Mouse (Mus musculus): ENCODE measurements around the gene Arhgap44. TPM values are rescaled to one million over a fixed set of nuclear protein-coding genes. Genes with fewer than 3 reads are reported as not detected.

Arhgap44 gene
- polyA plus RNA-seq, 1 experiment from 2014 or later: 6.3 TPM

DNA sequence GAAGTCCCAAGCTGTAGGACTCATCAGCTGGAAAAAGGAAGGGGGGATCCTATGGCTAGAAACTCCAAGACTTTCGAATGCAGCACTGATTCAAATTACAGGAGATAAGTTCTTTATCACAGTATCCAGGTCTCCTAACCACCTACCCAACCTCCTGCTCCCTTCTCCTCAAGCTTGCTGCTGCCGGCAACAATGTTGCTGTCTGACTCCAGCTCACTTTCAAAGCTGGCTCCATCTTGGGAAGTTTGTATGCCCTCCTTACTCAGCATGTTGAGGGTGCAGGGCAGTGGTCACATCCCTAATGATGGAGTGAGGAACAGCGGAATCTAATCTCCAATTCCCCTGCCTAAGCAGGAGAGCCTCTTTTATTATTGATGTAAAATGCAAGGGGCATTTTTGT, 35.3 kb upstream of the Arhgap44 start:
- no peak for ATAC-seq (replicated peaks; ENCODE audit: low FRiP score, low read depth)
- no peak for TF ChIP-seq CTCF (IDR thresholded peaks at IDR 0.05; ENCODE audit: low read depth)

DNA sequence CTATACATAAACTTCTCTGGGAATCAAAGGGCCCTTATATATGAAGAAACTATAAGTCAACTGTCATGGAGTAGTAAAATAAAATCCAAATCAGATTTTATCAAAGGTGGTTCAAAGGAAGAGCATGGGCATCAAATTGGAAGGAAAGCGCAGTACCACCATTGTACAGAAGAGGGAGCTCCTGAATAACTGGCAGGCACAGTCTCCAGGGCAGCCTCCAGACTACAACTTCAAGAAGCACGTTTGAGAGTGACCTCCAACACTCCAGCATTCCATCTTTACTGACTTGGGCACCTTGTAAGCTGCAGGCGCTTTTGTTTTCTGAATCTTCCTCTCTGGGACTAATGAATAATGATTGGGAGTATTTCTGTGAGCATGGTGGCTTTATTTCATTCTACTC, 34.5 kb upstream of the Arhgap44 start:
- H3K27ac ChIP-seq: no peak overlapping the region
- no peaks in the 10 kb centered on the region for H3K9me3 ChIP-seq (replicated peaks; ENCODE audit: low read length)
- H3K36me3 ChIP-seq (ENCODE audit: insufficient read depth, low read length): no peaks in the 10 kb centered on the region
- H3K4me3 ChIP-seq (replicated peaks; ENCODE audit: low read depth, low read length): no peak overlapping the region
- H3K9ac ChIP-seq (ENCODE audit: low read depth, low read length): no peak overlapping the region
- peak; percentile 98 for TF ChIP-seq CTCF (IDR thresholded peaks at IDR 0.05; ENCODE audit: low read depth)
- no peaks in the 10 kb centered on the region for H3K4me1 ChIP-seq (replicated peaks; ENCODE audit: insufficient read depth, low read length)
- H3K27me3 ChIP-seq (ENCODE audit: insufficient read depth, low read length): no peaks in the 10 kb centered on the region
- 3% methylated on average over 3 of the region's 3 CpGs for WGBS
- ATAC-seq (replicated peaks; ENCODE audit: low FRiP score, low read depth): no peak
- peak; percentile 88 for DNase-seq (ENCODE audit: low spot score)
- H3K4me2 ChIP-seq (ENCODE audit: low read length): no peak overlapping the region

More for the DNA sequence above, 35.3 kb upstream of the Arhgap44 start:
- Histone ChIP-seq H3K27me3 (ENCODE audit: insufficient read depth, low read length) (no peaks in the 10 kb centered on the region), H3K4me2 (ENCODE audit: low read length) (no peak overlapping the region), H3K4me3 (replicated peaks; ENCODE audit: low read depth, low read length) (no peak overlapping the region), H3K9ac (ENCODE audit: low read depth, low read length) (no peak overlapping the region), H3K36me3 (ENCODE audit: insufficient read depth, low read length) (no peaks in the 10 kb centered on the region), H3K27ac (no peak overlapping the region), H3K9me3 (replicated peaks; ENCODE audit: low read length) (no peaks in the 10 kb centered on the region), H3K4me1 (replicated peaks; ENCODE audit: insufficient read depth, low read length) (no peaks in the 10 kb centered on the region)
- 80% methylated on average over 3 of the region's 3 CpGs for WGBS
- no peak for DNase-seq (ENCODE audit: low spot score)

DNA sequence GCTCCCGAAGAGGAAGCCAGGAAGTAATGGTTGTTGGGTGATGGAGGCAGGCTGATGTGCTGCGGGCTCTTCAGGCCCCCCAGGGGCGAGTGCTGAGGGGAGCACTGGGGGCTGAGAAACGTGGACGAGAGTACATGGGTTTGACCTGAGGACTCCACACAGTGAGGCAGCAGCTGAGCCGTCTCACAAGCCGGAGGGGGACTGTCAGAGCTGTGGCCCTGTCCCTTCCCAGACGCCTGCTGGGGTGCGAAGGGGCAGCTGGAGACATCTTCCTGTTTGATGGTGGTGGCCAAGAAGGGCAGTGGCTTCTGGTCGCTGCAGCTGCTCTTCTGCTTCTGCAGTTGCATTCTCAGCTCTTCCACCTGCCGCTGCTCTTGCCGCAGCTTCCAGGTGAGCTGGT, 24.2 kb upstream of the Arhgap44 start:
- DNase-seq (ENCODE audit: low spot score): no peak
- H3K27ac ChIP-seq: no peak overlapping the region
- H3K4me3 ChIP-seq (replicated peaks; ENCODE audit: low read depth, low read length): no peak overlapping the region
- H3K9me3 ChIP-seq (replicated peaks; ENCODE audit: low read length): no peaks in the 10 kb centered on the region
- no peak overlapping the region for H3K9ac ChIP-seq (ENCODE audit: low read depth, low read length)
- H3K4me1 ChIP-seq (replicated peaks; ENCODE audit: insufficient read depth, low read length): no peaks in the 10 kb centered on the region
- WGBS: 68% methylated on average over 12 of the region's 12 CpGs
- no peak for ATAC-seq (replicated peaks; ENCODE audit: low FRiP score, low read depth)
- no peaks in the 10 kb centered on the region for H3K27me3 ChIP-seq (ENCODE audit: insufficient read depth, low read length)
- no peak overlapping the region for H3K4me2 ChIP-seq (ENCODE audit: low read length)
- TF ChIP-seq CTCF (IDR thresholded peaks at IDR 0.05; ENCODE audit: low read depth): no peak
- H3K36me3 ChIP-seq (ENCODE audit: insufficient read depth, low read length): no peaks in the 10 kb centered on the region

DNA sequence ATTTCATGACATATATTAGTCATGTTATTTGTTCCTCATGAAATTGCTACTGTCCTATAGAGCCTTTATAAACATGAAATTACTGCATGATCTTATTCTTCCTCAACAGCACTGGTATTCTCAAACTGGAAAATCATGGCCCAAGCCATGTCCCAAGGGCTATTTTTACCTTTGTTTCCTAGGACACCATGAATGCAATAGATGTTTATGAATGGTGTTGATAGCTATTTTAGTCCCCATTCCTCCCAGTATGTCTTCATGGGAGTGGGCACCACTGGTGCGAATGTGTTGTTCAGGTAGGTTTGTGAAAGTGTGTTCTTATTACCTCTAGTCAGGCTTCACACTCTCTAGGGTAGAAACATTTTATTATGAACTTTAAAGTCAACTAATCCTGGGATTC, 22.4 kb upstream of the Arhgap44 start:
- 97% methylated on average over 1 of the region's 1 CpGs for WGBS
- Histone ChIP-seq H3K9me3 (replicated peaks; ENCODE audit: low read length) (no peaks in the 10 kb centered on the region), H3K9ac (ENCODE audit: low read depth, low read length) (no peak overlapping the region), H3K27ac (no peak overlapping the region), H3K4me1 (replicated peaks; ENCODE audit: insufficient read depth, low read length) (no peaks in the 10 kb centered on the region), H3K4me2 (ENCODE audit: low read length) (no peak overlapping the region), H3K27me3 (ENCODE audit: insufficient read depth, low read length) (no peaks in the 10 kb centered on the region), H3K36me3 (ENCODE audit: insufficient read depth, low read length) (no peaks in the 10 kb centered on the region), H3K4me3 (replicated peaks; ENCODE audit: low read depth, low read length) (no peak overlapping the region)
- DNase-seq (ENCODE audit: low spot score) (no peak), ATAC-seq (replicated peaks; ENCODE audit: low FRiP score, low read depth) (no peak)
- TF ChIP-seq CTCF (IDR thresholded peaks at IDR 0.05; ENCODE audit: low read depth): no peak

DNA sequence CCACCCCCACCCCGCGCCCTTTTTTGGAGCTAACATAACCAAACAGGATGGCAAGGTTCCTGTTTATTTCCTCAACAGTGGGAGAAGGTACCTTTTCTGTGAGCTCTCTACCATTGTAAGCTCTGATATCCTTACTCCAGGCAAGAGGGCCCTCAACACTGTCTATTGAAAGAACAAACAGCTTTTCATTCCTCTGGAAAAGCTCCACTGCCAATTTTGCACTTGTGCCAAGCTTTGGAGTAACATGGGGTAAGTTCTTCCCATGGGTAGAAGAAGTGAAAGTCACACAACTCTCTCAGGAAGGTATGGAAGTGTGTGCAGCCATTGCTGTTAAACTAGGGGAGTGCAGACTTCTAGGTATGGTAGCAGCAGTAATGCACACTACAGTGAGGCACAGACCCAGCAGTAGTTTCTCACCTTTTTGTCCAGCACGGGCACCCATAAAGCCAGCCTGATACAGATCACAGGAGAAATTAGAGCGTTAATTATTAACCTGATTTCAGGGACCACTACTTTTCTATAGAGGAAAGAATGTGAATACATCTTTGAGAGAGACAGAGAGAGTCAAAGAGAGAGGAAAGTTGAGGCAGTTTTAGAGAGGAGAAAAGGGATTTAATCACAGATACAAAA, 7.5 kb upstream of the Arhgap44 start:
- Histone ChIP-seq H3K27me3 (ENCODE audit: insufficient read depth, low read length) (no peaks in the 10 kb centered on the region), H3K9ac (ENCODE audit: low read depth, low read length) (no peak overlapping the region), H3K4me1 (replicated peaks; ENCODE audit: insufficient read depth, low read length) (no peaks in the 10 kb centered on the region), H3K36me3 (ENCODE audit: insufficient read depth, low read length) (no peaks in the 10 kb centered on the region), H3K9me3 (replicated peaks; ENCODE audit: low read length) (no peaks in the 10 kb centered on the region), H3K4me3 (replicated peaks; ENCODE audit: low read depth, low read length) (no peak overlapping the region), H3K4me2 (ENCODE audit: low read length) (no peak overlapping the region), H3K27ac (no peak overlapping the region)
- TF ChIP-seq CTCF (IDR thresholded peaks at IDR 0.05; ENCODE audit: low read depth): no peak
- WGBS: 74% methylated on average over 4 of the region's 4 CpGs
- ATAC-seq (replicated peaks; ENCODE audit: low FRiP score, low read depth) (no peak), DNase-seq (ENCODE audit: low spot score) (peak; percentile 24)

DNA sequence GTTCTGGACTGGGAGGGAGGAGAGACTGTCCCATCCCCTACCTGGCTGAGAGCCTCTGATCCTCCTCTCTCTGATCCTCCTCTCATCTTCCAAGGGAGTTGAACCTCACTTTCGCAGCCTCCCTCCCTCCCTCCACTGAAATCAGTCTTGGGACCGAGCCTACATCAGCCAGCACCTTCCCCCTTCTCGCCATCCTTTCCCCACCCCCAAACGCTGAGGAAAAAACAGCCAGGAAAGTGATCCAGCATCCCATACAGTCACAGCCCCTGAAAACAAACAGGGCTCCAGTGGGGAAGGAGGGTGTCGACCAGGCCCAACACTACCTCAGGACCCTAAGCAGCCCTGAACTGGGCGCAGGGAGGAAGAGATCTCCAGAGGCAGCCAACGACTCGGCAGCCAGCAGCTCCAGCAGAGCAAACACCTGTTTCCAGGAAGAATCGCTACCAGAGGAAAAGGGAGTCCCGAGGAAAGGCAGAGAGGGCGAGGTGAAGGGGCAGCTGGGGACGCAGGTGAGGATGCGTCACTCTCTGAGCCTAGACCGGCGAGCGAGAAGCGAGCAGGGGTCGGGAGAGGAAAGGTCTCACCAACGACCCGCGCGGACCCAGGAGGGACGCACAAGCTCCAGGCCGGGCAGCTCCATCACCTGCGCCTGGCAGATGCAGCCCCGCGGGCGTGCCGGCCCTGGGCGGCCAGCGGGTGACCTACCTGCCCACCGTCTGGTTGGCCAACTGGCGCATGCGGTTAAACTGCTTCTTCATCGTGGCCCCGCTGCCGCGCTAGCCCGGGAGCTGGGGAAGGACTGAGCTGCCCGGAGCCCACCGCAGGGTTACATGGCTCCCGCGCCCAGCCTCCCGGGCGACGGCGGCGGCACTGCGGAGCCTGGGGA, 637 bp downstream of the Arhgap44 start:
- Histone ChIP-seq H3K4me2 (ENCODE audit: low read length) (peak overlapping the region; percentile 96), H3K27me3 (ENCODE audit: insufficient read depth, low read length) (no peaks in the 10 kb centered on the region), H3K27ac (no peak overlapping the region), H3K4me1 (replicated peaks; ENCODE audit: insufficient read depth, low read length) (0 out of 2 replicates have a peak, but pooled peaks cover 8% of the 10 kb centered on the region), H3K36me3 (ENCODE audit: insufficient read depth, low read length) (no peaks in the 10 kb centered on the region), H3K4me3 (replicated peaks; ENCODE audit: low read depth, low read length) (peak overlapping the region; percentile 95), H3K9ac (ENCODE audit: low read depth, low read length) (peak overlapping the region; percentile 81), H3K9me3 (replicated peaks; ENCODE audit: low read length) (no peaks in the 10 kb centered on the region)
- 2% methylated on average over 46 of the region's 49 CpGs for WGBS
- no peak for TF ChIP-seq CTCF (IDR thresholded peaks at IDR 0.05; ENCODE audit: low read depth)
- ATAC-seq (replicated peaks; ENCODE audit: low FRiP score, low read depth) (peak; percentile 60), DNase-seq (ENCODE audit: low spot score) (peak; percentile 23)

Measured in kidney, postnatal 0 days (tissue).